Mouse (Mus musculus) erythroblast, embryonic 14.5 days (primary cell): ENCODE data around the gene Parvb. TPM values are rescaled to one million over a fixed set of nuclear protein-coding genes. Genes with fewer than 3 reads are reported as not detected.

Source experiments
- H3K27me3 ChIP-seq: 2 replicates; pipeline ENCODE4 v1.6.1; 2012; ENCODE audit warnings: inconsistent platforms; ENCODE audit not compliant: control insufficient read depth
- H3K36me3 ChIP-seq: 2 replicates; pipeline ENCODE4 v1.6.1; 2012; ENCODE audit warnings: mild to moderate bottlenecking, inconsistent platforms; ENCODE audit not compliant: control insufficient read depth
- H3K4me1 ChIP-seq: 2 replicates; pipeline ENCODE4 v1.6.1; 2012; ENCODE audit warnings: inconsistent platforms; ENCODE audit not compliant: control insufficient read depth
- H3K4me3 ChIP-seq: replicated peaks from 2 replicates; pipeline ENCODE3; 2012; ENCODE audit warnings: moderate library complexity, mild to moderate bottlenecking, inconsistent platforms
- H3K9me3 ChIP-seq: 2 replicates; pipeline ENCODE4 v1.6.1; 2012; ENCODE audit warnings: low read length, inconsistent platforms, mixed read lengths; ENCODE audit not compliant: control insufficient read depth
- GATA1 ChIP-seq: IDR thresholded peaks from 2 replicates; pipeline ENCODE4 v1.6.1; 2012; ENCODE audit warnings: low read length, inconsistent platforms, mixed read lengths
- TAL1 ChIP-seq: IDR thresholded peaks from 3 replicates; pipeline ENCODE4 v1.6.1; 2012; ENCODE audit warnings: low read length, inconsistent platforms, mixed read lengths
- polyA plus RNA-seq: library from polyadenylated mRNA; stranded (reverse); fragments of >175 nt; gene quantifications from 2 replicates; pipeline ENCODE4 v1.2.3, GENCODE M21; 2012

The Parvb gene
- polyA plus RNA-seq, 1 experiment = 6.3 TPM

DNA sequence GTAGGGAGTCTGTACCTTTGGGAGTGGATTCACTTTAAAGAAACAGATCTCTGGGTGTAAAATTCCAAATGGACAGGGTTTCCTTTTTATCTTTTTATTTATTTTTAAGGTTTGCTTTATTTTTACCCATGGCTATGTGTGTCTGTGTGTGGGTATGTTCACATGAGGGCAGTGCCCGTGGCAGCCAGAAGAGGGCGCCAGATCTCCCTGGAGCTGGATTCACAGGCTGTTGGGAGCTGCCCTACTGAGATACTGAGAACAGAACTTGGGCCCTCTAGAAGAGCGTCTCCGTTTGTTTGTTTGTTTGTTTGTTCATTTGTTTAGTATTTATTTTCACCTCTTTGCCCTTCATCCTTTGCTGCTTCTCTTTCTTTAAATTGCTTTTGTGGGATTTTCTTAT, 116.9 kb downstream of the Parvb start:
- Histone ChIP-seq H3K9me3 (peaks cover 9% of the 10 kb centered on the region), H3K36me3 (no peaks in the 10 kb centered on the region), H3K4me3 (no peak overlapping the region), H3K27me3 (no peaks in the 10 kb centered on the region), H3K4me1 (no peaks in the 10 kb centered on the region)
- TF ChIP-seq GATA1 (no peak), TAL1 (no peak)

DNA sequence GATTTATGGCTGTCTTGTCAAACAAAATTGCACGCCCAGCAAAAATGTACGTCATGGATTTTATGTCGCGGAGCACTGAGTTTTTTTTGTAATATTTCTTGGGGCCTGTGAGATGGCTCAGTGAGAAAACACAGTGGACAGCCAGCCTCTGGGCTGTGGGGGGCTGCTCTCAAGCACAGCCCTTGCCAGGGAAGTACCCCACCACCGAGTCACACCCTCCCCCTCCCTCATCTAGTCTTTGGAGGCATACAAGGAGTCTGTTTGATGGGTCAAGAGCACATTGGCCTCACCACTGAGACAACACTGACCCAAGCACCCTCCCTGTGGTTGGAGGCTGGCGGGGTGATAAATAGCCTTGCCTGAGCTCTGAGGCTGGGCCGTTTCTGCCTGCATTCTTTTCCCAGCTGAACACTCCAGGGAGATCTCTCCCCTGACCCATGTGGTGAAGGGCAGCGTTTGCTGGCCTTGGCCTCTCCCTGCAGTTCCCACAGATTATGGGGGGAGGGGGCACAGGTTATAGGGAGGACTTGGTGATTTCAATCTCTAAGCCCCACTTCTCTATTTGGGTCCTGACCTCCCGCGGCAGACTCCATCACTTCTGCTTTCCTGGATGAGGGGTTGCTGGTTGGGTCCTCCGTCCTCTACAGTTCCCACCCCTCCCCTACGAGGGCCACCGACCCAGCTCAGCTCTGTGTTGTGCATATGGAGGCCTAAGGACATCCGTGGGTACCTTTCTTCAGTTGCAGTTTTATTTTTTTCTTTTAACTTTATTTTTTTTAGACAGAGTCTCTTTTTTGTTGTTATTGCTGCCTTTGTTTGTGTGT, 118.3 kb downstream of the Parvb start:
- H3K9me3 ChIP-seq = peaks cover 9% of the 10 kb centered on the region
- no peak overlapping the region for H3K4me3 ChIP-seq
- TF ChIP-seq GATA1 (no peak), TAL1 (no peak)
- no peaks in the 10 kb centered on the region for H3K27me3 ChIP-seq
- no peaks in the 10 kb centered on the region for H3K36me3 ChIP-seq
- H3K4me1 ChIP-seq = no peaks in the 10 kb centered on the region

- Histone ChIP-seq H3K4me3 (no peak overlapping the region), H3K27me3 (no peaks in the 10 kb centered on the region), H3K36me3 (no peaks in the 10 kb centered on the region), H3K4me1 (no peaks in the 10 kb centered on the region), H3K9me3 (peaks cover 9% of the 10 kb centered on the region)
- TF ChIP-seq GATA1 = no peak
- no peak for TF ChIP-seq TAL1
These were observed 119.5 kb downstream of the Parvb start for GRCm38 (mm10) chr15:84351342-84351741.

GRCm38 (mm10) chr15:84351915-84352844, 120.3 kb downstream of the Parvb start:
- Histone ChIP-seq H3K9me3 (peaks cover 9% of the 10 kb centered on the region), H3K4me3 (no peak overlapping the region), H3K4me1 (no peaks in the 10 kb centered on the region), H3K27me3 (no peaks in the 10 kb centered on the region), H3K36me3 (no peaks in the 10 kb centered on the region)
- no peak for TF ChIP-seq GATA1
- no peak for TF ChIP-seq TAL1

- Histone ChIP-seq H3K9me3 (no peaks in the 10 kb centered on the region; the same call in 1 of the 2 replicates), H3K4me1 (no peaks in the 10 kb centered on the region), H3K36me3 (no peaks in the 10 kb centered on the region), H3K4me3 (no peak overlapping the region), H3K27me3 (no peaks in the 10 kb centered on the region)
- TF ChIP-seq GATA1 (no peak), TAL1 (no peak)
These were observed 123.2 kb downstream of the Parvb start for GRCm38 (mm10) chr15:84355081-84355480.

- H3K36me3 ChIP-seq = no peaks in the 10 kb centered on the region
- H3K4me3 ChIP-seq = no peak overlapping the region
- no peaks in the 10 kb centered on the region for H3K27me3 ChIP-seq
- peaks cover 18% of the 10 kb centered on the region for H3K9me3 ChIP-seq
- TF ChIP-seq TAL1 (no peak), GATA1 (no peak)
- H3K4me1 ChIP-seq = no peaks in the 10 kb centered on the region
These were observed 132.9 kb downstream of the Parvb start for GRCm38 (mm10) chr15:84364746-84365145.

Other genes with a start within 250 kb of the Parvb start
- not detected in 2 replicates for gene Efcab6, start 166.7 kb upstream of the Parvb start, polyA plus RNA-seq
- gene Sult4a1, start 126.3 kb upstream of the Parvb start, polyA plus RNA-seq = not detected in 2 replicates
- not detected in 2 replicates for gene Pnpla5, start 108.9 kb upstream of the Parvb start, polyA plus RNA-seq
- not detected in 2 replicates for gene Pnpla3, start 64.2 kb upstream of the Parvb start, polyA plus RNA-seq
- 2.2 and 3.4 TPM in 2 replicates for gene Samm50, start 39.8 kb upstream of the Parvb start, polyA plus RNA-seq
- 0.26 and 0.42 TPM in 2 replicates for gene Parvg, start 92.0 kb downstream of the Parvb start, polyA plus RNA-seq
- gene Shisal1, start 215.1 kb downstream of the Parvb start, polyA plus RNA-seq = not detected in 2 replicates